Mouse (Mus musculus): Measurements from ENCODE around the gene Hectd4. TPM values are rescaled to one million over a fixed set of nuclear protein-coding genes. Genes with fewer than 3 reads are reported as not detected.
"Not testable (repeated sequence)": the region's sequence is repeated elsewhere in the genome, so short reads cannot be mapped to it uniquely, and the experiment has no call there.

Hectd4 gene
- total RNA-seq, 2 experiments from 2014 or later, result 13.7 to 13.8 TPM

- no peak for DNase-seq
- no peak for TF ChIP-seq CTCF (IDR thresholded peaks at IDR 0.05)
- no peak overlapping the region for H3K4me3 ChIP-seq
- intact Hi-C loops (cut with DNase I), result loop anchor here (10.0 kb wide), 1 partner anchor 244 kb away; the partner anchor contains the start of genes Erp29 and Tmem116
- H3K27ac ChIP-seq, result no peak overlapping the region
These were observed 9.5 kb upstream of the Hectd4 start for GRCm38 (mm10) chr5:121210601-121210924.

- intact Hi-C loops (cut with DNase I), result loop anchor here (10.0 kb wide), 1 partner anchor 243 kb away; the partner anchor contains the start of genes Erp29 and Tmem116
- TF ChIP-seq CTCF (IDR thresholded peaks at IDR 0.05), result no peak
- no peak for DNase-seq
- Histone ChIP-seq H3K27ac (no peak overlapping the region), H3K4me3 (no peak overlapping the region)
These were observed 7.9 kb upstream of the Hectd4 start for GRCm38 (mm10) chr5:121212108-121212507.

DNA sequence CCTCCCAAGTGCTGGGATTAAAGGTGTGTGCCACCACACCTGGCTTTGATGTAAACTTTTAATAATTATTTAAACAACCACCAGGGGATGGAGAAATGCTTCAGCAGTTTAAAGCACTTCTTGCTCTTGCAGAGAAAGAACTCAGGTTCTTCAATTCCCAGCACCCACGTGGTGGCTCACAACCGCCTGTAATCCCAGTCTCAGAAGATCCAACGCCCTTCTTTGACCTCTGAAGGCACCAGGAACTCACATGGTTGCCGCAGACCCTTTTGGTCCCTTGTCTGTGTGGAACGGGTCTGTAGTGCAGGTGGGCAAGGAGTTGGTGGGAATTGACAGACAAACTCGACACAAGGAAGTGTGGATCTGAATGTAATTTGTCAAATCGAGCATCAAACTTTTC lies 5.3 kb upstream of the Hectd4 start:
- H3K4me3 ChIP-seq, result no peak overlapping the region
- intact Hi-C loops (cut with DNase I), result loop anchor here (1.0 to 10.0 kb wide), 3 partner anchors 53 to 240 kb away; partner anchors contain the start of genes Erp29 and Tmem116
- DNase-seq, result no peak
- no peak for TF ChIP-seq CTCF (IDR thresholded peaks at IDR 0.05)
- H3K27ac ChIP-seq, result no peak overlapping the region

DNA sequence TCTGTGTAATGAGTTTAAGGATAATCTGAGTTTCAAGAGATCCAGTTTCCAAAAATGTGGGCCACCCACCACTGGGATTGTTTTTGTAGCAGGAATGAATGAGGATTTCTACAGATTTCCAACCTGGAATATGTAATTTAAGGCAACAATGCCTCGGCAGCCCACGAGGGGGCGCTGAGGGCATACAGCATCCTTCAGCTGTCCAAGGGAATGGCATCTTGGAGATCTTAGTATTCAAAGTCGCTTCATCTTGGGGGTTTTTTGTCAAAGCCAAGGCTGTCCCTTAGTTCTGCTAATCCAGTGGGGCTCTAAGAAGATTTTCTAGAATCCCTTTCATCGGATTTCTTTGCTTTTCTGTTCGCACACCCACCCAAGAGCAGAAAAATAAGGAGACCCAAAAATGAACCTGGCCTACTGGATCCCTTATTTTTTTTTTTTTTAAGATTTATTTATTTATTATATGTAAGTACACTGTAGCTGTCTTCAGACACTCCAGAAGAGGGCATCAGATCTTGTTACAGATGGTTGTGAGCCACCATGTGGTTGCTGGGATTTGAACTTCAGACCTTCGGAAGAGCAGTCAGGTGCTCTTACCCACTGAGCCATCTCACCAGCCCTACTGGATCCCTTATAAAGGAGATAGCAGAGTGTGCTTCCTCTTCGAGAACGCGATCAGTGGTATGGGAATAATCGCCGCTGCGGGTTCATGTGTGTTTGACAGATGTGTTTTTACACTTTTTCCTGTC lies 4.5 kb upstream of the Hectd4 start:
- H3K27ac ChIP-seq, result no peak overlapping the region
- intact Hi-C loops (cut with DNase I), result loop anchor here (1.0 to 10.0 kb wide), 3 partner anchors 52 to 239 kb away; partner anchors contain the start of genes Erp29 and Tmem116
- no peak overlapping the region for H3K4me3 ChIP-seq
- TF ChIP-seq CTCF (IDR thresholded peaks at IDR 0.05), result peak; percentile 95; the same call in 1 of the 2 replicates
- DNase-seq, result peak; percentile 75

GRCm38 (mm10) chr5:121216126-121216446 lies 3.9 kb upstream of the Hectd4 start:
- intact Hi-C loops (cut with DNase I), result loop anchor here (5.0 to 10.0 kb wide), 2 partner anchors 166 to 239 kb away; partner anchors contain the start of genes Erp29 and Tmem116
- TF ChIP-seq CTCF (IDR thresholded peaks at IDR 0.05), result no peak
- no peak overlapping the region for H3K27ac ChIP-seq
- H3K4me3 ChIP-seq, result no peak overlapping the region
- no peak for DNase-seq

- intact Hi-C loops (cut with DNase I), result loop anchor here (5.0 to 10.0 kb wide), 2 partner anchors 166 to 238 kb away; partner anchors contain the start of genes Erp29 and Tmem116
- H3K4me3 ChIP-seq, DNase-seq, H3K27ac ChIP-seq: not testable (repeated sequence)
These were observed 3.3 kb upstream of the Hectd4 start for GRCm38 (mm10) chr5:121216584-121217312.

- DNase-seq, result no peak
- Histone ChIP-seq H3K4me3 (no peak overlapping the region), H3K27ac (no peak overlapping the region)
- intact Hi-C loops (cut with DNase I), result loop anchor here (5.0 to 10.0 kb wide), 2 partner anchors 165 to 238 kb away; partner anchors contain the start of genes Erp29 and Tmem116
- TF ChIP-seq CTCF (IDR thresholded peaks at IDR 0.05), result no peak
These were observed 2.7 kb upstream of the Hectd4 start for GRCm38 (mm10) chr5:121217313-121217634.

DNA sequence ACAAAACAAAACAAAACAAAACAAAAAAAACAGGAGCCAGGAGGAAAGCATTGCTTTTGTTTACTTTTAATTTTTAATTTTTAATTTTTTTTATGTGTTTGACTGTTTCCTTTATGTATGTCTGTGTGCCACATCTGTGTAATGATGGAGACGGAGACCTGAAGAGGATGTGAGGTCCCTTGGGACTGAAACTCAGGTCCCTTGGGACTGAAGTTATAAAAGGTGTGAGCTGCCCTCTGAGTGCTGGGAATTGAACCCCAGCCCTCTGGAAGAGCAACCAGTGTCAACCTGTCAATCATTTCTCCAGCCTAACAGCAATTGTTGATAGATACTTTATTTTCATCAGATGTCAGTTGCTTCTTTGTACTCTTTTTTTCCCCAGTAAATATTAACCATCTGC lies 829 bp upstream of the Hectd4 start:
- Histone ChIP-seq H3K27ac (no peak overlapping the region), H3K4me3 (no peak overlapping the region)
- intact Hi-C loops (cut with DNase I), result loop anchor here (5.0 to 10.0 kb wide), 2 partner anchors 163 to 236 kb away; partner anchors contain the start of genes Erp29 and Tmem116
- no peak for TF ChIP-seq CTCF (IDR thresholded peaks at IDR 0.05)
- DNase-seq, result no peak

GRCm38 (mm10) chr5:121220732-121221301 lies 798 bp downstream of the Hectd4 start:
- intact Hi-C loops (cut with DNase I), result no loop called here
- peak; percentile 37 for DNase-seq
- Histone ChIP-seq H3K27ac (peak overlapping the region; percentile 88), H3K4me3 (peak overlapping the region; percentile 90)
- TF ChIP-seq CTCF (IDR thresholded peaks at IDR 0.05), result no peak

DNA sequence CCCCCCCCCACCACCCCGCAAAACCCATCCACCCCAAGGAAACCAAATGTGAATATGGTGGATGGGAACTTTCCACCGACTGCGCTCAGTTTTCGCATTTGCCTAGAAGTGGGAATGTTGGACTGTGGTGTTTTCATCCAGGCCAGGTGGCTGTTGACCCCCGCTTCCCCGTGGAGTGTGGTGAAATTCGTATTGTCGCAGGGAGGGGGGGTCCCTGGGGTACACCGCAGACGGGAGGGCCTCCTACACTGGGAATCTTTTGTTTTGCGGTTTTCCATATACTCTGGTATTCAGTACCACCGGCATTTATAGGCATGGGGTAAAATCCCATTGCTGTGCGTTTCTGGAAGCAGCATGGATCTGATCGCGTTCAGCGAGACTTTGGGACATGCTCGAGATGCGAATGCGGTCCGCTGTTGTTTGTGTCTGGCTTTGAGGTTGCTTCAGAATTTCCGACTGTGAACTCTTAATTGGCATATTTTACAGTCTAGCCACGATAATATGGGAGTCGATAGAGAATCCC lies 1.4 kb downstream of the Hectd4 start:
- Histone ChIP-seq H3K4me3 (peak overlapping the region; percentile 90), H3K27ac (no peak overlapping the region)
- no peak for TF ChIP-seq CTCF (IDR thresholded peaks at IDR 0.05)

DNA sequence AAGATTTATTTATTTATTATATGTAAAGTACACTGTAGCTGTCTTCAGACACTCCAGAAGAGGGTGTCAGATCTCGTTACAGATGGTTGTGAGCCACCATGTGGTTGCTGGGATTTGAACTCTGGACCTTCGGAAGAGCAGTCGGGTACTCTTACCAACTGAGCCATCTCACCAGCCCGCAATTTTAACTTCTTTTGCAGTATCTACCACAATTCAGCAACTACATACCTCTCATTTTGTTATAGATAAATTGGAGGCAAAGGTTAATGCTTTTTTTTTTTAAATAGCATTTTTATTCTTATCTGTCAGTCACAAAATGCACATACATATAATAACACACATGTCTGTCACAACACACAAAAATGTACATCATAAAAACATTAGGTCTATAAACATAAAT lies 4.0 kb downstream of the Hectd4 start:
- H3K27ac ChIP-seq; intact Hi-C loops (cut with DNase I); DNase-seq; H3K4me3 ChIP-seq: not testable (repeated sequence)

More for the DNA sequence above, 1.4 kb downstream of the Hectd4 start:
- no peak for DNase-seq
- intact Hi-C loops (cut with DNase I), result no loop called here

DNA sequence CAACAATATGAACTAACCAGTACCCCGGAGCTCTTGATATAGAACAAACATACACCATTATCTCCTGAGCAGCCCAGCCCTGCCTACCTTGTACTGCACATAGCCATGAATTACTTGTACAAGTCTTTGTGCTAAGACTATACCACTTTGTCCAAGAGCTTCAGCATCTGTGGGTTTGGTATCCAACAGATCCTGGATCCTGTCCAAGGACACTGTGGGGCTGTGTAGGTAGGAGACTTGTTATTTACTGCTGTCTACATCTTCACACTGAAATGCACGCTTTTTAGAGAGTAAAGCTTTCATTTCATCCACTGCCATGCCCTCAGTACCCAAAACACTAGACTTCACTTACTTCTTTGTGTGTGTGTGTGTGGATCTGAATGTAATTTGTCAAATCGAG lies 4.8 kb downstream of the Hectd4 start:
- H3K27ac ChIP-seq, result no peak overlapping the region
- DNase-seq, result no peak
- TF ChIP-seq CTCF (IDR thresholded peaks at IDR 0.05), result no peak
- no peak overlapping the region for H3K4me3 ChIP-seq
- intact Hi-C loops (cut with DNase I), result no loop called here

- no peak for TF ChIP-seq CTCF (IDR thresholded peaks at IDR 0.05)
- Histone ChIP-seq H3K27ac (no peak overlapping the region), H3K4me3 (no peak overlapping the region)
- DNase-seq, result no peak
- intact Hi-C loops (cut with DNase I), result no loop called here
These were observed 5.8 kb downstream of the Hectd4 start for GRCm38 (mm10) chr5:121225854-121226253.
